Mouse (Mus musculus): Measurements from ENCODE around the gene Ptprcap.
"Not testable (repeated sequence)": the region's sequence is repeated elsewhere in the genome, so short reads cannot be mapped to it uniquely, and the experiment has no call there.

Gene Ptprcap

DNA sequence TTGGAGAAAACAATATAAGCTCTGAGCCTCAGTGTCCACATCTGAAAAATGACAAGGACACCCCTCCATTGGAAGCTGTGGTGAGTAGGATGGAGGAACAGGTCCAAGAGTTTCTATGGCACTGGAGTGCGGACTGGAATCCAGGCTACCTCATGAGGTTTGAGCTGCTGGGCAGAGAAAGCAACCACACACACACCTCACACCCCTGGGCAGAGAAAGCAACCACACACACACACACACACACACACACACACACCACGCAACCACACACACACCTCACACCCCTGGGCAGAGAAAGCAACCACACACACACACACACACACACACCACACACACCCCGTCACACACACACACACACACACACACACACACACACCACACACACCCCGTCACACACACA lies 28.1 kb upstream of the Ptprcap start:
- not testable (repeated sequence) for DNase-seq (ENCODE audit: extremely low read depth, insufficient read length, low spot score)

DNA sequence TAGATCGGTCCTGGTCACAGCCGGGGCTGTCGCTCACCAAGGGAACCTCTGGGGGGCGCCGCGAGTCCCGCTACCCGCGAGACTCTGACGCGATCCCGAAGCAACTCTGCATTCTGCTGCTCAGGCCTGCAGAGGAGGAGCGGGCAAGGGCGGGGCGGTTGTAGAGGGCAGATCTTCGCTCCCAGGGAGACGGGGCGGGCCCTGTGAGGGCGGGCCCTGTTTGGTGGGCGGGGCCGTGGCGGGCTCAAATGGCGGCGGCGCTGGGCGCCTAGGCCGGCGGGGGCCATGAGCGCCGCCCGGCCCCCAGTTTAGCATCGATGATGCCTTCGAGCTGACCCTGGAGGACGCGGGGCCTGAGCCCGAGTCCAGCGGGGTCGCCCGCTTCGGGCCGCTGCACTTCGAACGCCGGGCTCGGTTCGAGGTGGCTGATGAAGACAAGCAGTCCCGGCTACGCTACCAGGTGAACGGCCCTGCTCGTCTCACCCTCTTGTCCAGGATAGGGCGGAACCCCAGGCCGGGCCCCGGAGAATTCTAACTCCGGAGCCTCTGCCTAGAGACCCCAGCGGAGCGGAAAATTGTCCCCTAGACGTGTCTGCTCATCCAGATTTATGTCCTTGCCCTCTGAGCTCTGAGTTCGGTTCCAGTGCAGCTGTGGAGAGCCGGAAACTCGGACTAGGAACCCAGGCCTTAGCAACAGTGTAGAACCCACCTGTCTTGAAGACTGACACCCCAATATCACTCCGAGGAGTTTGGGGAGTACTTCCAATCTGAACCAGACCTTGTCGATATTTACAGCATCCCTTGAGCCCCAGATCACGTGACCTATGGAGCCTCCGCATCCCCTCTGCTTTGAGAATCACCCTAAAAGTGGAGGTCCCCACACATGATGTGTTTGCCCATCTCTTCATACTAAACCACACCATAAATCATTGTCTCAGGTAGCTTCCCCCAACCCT lies 27.4 kb upstream of the Ptprcap start, which contains the start of gene Aip:
Gene Aip (minus strand): TSS at position 118 of the 956 bp plus-strand sequence.
- DNase-seq (ENCODE audit: extremely low read depth, insufficient read length, low spot score), result peak; percentile 99

DNA sequence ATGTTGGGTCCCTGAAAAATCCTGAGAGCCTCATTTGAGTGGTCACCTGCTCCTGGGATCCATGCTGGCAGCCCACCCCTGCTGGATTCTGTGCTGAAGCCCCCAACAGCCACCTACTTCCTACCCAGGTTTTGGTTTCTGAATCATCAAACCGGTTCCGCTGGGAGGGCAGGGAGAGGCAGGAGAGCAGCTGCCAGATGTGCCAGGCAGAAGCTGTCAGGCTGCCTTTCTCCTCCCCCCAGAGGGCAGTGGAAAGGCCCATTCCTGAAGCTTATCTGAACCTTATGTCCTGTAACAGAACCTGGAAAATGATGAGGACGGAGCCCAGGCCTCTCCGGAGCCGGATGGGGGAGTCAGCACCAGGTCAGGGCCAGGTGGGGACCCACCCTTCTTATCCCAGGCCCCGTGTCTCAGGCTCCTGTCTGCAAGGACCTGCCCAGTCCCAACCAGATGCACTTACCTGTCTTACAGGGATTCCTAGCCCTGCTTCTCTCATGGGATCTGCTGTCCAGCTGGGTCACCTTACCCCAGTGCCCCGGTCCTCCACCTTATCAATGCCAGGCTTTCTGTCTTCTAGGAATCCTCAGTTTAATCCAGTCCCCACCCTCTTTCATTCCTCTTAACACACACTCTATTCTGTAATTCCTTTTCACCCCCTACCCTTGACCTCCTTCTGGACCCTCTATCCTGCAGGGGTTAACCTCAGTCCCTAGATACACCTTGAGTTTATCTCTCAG lies 26.5 kb upstream of the Ptprcap start:
- DNase-seq (ENCODE audit: extremely low read depth, insufficient read length, low spot score), result peak; percentile 53

GRCm38 (mm10) chr19:4129462-4129861 lies 23.9 kb upstream of the Ptprcap start:
- no peak for DNase-seq (ENCODE audit: extremely low read depth, insufficient read length, low spot score)

GRCm38 (mm10) chr19:4130106-4130505 lies 23.3 kb upstream of the Ptprcap start:
- DNase-seq (ENCODE audit: extremely low read depth, insufficient read length, low spot score), result no peak

- DNase-seq (ENCODE audit: extremely low read depth, insufficient read length, low spot score), result no peak
Measured at GRCm38 (mm10) chr19:4131075-4131474, 22.3 kb upstream of the Ptprcap start.

GRCm38 (mm10) chr19:4131768-4132167 lies 21.6 kb upstream of the Ptprcap start:
- no peak for DNase-seq (ENCODE audit: extremely low read depth, insufficient read length, low spot score)

- peak; percentile 45 for DNase-seq (ENCODE audit: extremely low read depth, insufficient read length, low spot score)
Measured at GRCm38 (mm10) chr19:4134354-4134753, 19.1 kb upstream of the Ptprcap start.

- DNase-seq (ENCODE audit: extremely low read depth, insufficient read length, low spot score), result not testable (repeated sequence)
Measured at GRCm38 (mm10) chr19:4135229-4135962, 18.0 kb upstream of the Ptprcap start.

DNA sequence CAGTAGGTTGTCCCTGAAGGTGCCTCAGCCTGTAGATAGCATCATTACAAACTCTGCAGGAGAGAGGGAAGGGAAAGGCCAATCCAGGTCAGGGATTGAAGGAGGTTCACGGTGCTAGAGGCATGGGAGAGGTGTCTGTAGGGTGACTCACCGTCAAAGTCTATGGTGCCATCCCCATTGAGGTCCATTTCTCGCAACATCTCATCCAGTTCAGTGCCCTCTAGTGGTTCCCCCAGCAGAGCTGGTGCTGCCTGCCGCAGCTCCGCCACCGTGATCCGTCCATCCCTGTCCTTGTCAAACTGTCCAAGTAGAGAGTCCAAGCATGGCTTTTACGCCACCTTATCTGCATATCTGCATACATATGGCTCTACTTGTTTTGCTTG lies 17.4 kb upstream of the Ptprcap start:
- DNase-seq (ENCODE audit: extremely low read depth, insufficient read length, low spot score), result peak; percentile 66

DNA sequence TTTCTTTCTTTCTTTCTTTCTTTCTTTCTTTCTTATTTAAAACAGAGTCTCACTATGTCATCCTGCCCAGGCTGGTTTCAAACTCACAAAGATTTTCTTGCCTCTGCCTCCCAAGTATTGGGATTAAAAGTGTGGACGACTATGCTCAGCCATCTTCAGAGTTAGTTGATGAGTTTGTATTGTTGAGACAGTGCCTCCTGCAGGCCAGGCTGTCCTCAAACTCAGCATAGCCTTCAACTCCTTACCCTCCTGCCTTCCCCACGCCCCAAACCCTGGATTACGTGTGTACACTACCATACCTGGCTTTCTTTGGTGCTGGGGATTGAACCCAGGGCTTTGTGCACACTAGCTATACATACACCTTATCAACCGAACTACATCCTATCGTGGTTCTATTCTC lies 16.9 kb upstream of the Ptprcap start:
- DNase-seq (ENCODE audit: extremely low read depth, insufficient read length, low spot score), result peak; percentile 36

DNA sequence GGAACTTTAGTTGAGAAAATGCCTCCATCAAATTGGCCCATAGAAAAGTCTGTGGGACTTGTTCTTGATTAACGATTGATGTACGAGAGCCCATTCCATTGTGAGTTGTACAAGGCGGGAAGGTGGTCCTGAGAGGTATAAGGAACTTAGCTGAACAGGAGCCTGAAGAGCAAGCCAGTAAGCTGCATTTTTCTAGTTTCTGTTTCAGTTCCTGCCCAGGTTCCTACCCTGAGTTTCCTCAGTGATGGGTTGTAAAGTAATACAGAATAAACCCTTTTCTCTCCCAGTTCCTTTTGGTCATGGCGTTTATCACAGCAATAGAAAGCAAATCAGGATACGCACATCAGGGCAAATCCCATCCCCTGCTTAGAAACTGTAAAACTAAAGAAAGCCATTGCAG lies 15.5 kb upstream of the Ptprcap start:
- no peak for DNase-seq (ENCODE audit: extremely low read depth, insufficient read length, low spot score)

DNA sequence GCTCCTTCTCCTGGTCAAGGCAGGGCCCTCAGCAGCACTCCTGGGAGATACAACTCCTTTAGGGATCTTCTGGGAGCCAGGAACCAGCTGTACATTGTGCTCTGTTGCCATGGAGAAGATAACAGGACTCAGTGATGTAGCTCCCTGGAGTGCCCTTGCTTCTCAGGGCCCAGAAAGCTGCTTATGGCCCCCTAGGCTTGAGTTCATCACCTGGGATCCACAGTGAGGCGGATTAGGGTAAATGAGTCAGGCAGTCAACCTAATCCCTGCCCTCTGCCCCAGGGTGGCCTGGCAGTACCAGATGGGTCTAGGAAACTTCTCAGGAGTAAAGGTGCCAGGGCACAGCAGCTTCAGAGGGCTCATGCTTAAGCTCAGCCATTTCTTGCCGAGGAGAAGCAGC lies 14.0 kb upstream of the Ptprcap start, which contains the start of gene Gpr152:
Gene Gpr152 (plus strand): TSS at position 342 of the 400 bp plus-strand sequence.
- no peak for DNase-seq (ENCODE audit: extremely low read depth, insufficient read length, low spot score)

DNA sequence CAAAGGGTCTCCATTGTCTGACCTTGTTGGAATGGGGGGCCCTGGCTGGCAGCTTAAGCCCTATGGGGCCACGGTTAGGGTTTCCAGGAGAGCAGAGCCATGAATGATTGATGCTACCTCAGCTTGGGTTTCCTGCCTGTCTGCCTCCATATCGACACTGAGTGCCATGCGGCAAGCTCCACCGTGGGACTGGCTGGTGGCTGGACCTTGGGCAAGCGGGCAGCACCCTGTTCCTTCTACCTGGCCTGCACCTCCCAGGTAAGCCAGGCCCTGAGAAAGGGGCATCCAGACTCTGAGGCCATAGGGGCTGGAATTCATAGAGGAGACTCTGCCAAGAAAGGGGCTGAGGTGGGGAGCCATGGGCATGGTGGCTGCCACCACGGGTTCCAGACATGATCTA lies 13.3 kb upstream of the Ptprcap start:
- DNase-seq (ENCODE audit: extremely low read depth, insufficient read length, low spot score), result no peak

GRCm38 (mm10) chr19:4142416-4143173 lies 10.8 kb upstream of the Ptprcap start:
- no peak for DNase-seq (ENCODE audit: extremely low read depth, insufficient read length, low spot score)

GRCm38 (mm10) chr19:4143759-4144268 lies 9.6 kb upstream of the Ptprcap start, which contains the start of gene Cabp4:
TSS of gene Cabp4 (minus strand) at chr19:4144033.
- no peak for DNase-seq (ENCODE audit: extremely low read depth, insufficient read length, low spot score)

- no peak for DNase-seq (ENCODE audit: extremely low read depth, insufficient read length, low spot score)
Measured at GRCm38 (mm10) chr19:4144550-4145498, 8.6 kb upstream of the Ptprcap start.

GRCm38 (mm10) chr19:4145936-4146335 lies 7.5 kb upstream of the Ptprcap start:
- no peak for DNase-seq (ENCODE audit: extremely low read depth, insufficient read length, low spot score)
